Mouse (Mus musculus) brown adipose tissue, adult 24 weeks (tissue): ENCODE data around the gene Ice2. TPM values are rescaled to one million over a fixed set of nuclear protein-coding genes. Genes with fewer than 3 reads are reported as not detected.

Experiments
- H3K27ac ChIP-seq: fragments of 200-500 bp; replicated peaks from 2 replicates; pipeline ENCODE4 v1.5.1; 2012; ENCODE audit warnings: low read depth, mild to moderate bottlenecking, low read length
- H3K4me1 ChIP-seq: fragments of 200-500 bp; 2 replicates; pipeline ENCODE4 v1.6.1; 2012; ENCODE audit warnings: low read length, mixed read lengths; ENCODE audit not compliant: control insufficient read depth, insufficient read depth, insufficient read length
- H3K4me3 ChIP-seq: fragments of 200-500 bp; 2 replicates; pipeline ENCODE4 v1.5.1; 2012; ENCODE audit warnings: low read depth, mild to moderate bottlenecking, low read length, moderate library complexity; ENCODE audit not compliant: insufficient read depth
- polyA plus RNA-seq: library from polyadenylated mRNA; stranded (reverse); fragments of >200 nt; gene quantifications from 2 replicates; pipeline ENCODE4 v1.2.4, GENCODE M21; 2012; ENCODE audit not compliant: missing spikeins, insufficient read depth, insufficient read length

The Ice2 gene
- polyA plus RNA-seq, 1 experiment, result 4.2 TPM

DNA sequence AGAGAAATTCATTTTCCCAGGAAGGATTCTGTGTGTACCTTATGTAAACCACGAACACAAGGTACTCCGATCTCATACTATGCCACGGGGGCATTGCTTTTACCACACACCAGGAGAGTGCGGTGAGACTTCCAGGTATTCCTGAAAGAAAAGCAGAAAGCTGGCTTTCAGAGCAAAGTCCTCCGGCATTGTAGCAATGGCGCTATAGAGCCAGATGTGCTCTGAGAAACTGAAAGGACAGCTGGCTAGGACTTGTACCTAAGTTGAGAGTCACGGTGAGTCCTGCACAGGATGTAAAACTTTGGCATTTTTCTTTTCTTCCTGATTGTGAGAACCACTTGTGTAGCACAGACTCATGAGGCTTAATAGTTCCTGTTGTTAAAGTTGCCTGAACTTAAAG, 16.0 kb upstream of the Ice2 start:
- H3K4me1 ChIP-seq, result no peaks in the 10 kb centered on the region
- H3K27ac ChIP-seq, result no peak overlapping the region
- no peak overlapping the region for H3K4me3 ChIP-seq

DNA sequence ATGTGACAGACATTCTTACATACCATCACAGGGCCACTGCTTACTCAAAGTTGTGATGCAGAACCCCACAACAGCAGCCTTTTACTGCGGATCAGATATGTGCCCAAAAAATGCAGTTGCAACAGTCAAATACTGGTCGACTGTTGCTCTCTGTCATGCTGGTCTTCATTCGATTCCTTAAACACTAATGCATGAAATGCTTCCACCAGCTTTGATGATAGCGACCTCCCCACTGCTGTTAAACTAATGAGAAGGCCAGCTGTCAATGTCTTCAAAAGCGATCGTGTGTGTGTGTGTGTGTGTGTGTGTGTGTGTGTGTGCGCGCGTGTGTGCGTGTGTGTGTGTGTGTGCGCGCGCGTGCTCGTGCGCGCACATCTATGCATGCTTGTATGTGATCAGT, 13.2 kb upstream of the Ice2 start:
- no peaks in the 10 kb centered on the region for H3K4me1 ChIP-seq
- peak overlapping the region; percentile 2; the same call in 1 of the 2 replicates for H3K4me3 ChIP-seq
- no peak overlapping the region for H3K27ac ChIP-seq

DNA sequence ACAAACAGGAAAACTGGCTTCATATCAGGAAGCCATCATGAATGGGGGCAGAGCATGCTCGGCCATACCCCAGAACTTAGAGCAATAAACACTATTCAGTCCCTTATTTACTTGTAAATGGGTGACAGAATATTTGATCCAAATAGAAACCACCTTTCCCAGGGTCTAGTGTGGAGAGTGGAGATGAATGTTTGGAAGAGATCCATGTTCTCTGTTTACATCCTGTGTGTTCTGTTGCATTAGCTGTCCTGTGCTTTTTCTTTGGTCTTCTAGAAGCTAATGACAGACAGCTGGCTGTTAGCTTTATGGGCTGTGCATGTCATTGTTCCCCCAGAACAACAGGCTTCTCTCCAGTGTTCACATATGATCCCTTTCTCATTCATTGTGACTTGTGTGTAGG, 12.8 kb upstream of the Ice2 start:
- no peak overlapping the region for H3K27ac ChIP-seq
- no peaks in the 10 kb centered on the region for H3K4me1 ChIP-seq
- H3K4me3 ChIP-seq, result no peak overlapping the region

DNA sequence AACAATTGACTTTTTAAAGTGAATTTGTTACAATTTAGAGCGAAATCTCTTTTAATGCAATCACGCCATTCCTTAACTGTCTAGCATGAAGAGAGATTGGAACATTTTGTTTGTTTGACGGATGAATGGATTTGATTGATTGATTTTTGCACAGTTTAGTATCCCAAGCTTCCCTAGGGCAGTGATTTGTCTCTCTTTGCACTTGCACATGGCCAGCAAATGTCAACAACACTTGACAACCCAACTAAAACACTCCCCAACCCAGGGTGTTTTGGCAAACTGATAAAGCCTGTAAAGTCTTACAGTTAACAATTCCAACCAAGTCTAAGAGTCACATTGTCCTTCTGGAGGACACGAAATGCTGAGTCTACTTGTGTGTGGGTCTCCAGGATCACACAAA, 10.4 kb upstream of the Ice2 start:
- H3K27ac ChIP-seq, result no peak overlapping the region
- no peak overlapping the region for H3K4me3 ChIP-seq
- no peaks in the 10 kb centered on the region for H3K4me1 ChIP-seq

DNA sequence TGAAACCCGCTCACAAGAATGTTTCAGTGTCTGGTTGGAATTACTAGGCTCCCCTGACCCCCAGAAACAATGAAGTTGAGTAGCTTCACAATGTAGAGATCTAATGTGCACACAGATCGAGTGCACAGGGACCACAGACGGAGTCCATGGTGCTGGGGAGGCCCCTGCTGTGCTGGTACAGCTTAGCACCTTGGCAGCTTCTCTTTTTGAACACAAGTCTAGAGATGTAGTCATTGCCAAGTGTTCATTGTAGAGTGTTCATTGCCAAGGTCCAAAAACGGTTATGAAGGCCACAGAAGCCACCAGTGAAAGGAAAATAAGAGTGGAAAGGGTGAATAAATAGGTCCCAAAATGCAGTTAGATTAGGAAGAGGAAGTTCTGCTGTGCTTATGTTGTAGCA, 7.1 kb upstream of the Ice2 start:
- H3K27ac ChIP-seq, result no peak overlapping the region
- no peak overlapping the region for H3K4me3 ChIP-seq
- no peaks in the 10 kb centered on the region for H3K4me1 ChIP-seq

DNA sequence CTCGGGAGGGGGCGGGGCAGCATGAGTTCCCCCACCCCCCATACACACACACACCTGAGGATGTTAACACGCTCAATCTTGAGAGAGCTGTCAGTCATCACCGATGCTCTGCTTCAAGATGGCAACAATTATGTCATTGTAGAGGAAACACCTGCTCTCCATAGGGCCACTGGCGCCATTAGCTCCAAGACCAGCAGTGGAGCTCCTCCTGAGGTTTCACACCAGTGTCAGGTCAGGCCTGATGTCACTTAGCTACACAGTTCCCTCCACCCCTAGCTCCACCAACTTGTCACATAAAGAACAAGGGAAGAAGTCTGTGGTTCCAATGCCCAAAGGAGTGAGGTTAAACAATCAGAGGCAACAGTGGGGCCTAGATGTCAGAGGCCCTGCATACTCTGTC, 3.5 kb upstream of the Ice2 start:
- no peak overlapping the region for H3K4me3 ChIP-seq
- no peaks in the 10 kb centered on the region for H3K4me1 ChIP-seq
- H3K27ac ChIP-seq, result no peak overlapping the region

DNA sequence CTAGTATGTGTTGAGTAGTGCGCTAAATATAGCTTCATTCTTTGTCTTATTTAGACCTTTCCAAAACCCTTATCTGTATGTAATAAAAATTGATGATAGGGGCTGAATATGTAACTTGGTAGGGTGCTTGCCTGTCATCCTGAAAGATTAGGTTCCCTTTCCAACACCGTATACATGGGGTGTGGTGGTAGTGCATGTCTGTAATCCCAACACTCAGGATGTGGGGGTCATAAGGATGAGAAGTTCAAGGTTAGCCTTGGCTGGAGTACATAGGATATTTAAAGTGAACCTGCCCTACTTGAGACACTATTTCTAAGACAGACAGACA, 310 bp upstream of the Ice2 start:
- Histone ChIP-seq H3K4me3 (peak overlapping the region; percentile 93), H3K27ac (peak overlapping the region; percentile 86), H3K4me1 (no peaks in the 10 kb centered on the region)

DNA sequence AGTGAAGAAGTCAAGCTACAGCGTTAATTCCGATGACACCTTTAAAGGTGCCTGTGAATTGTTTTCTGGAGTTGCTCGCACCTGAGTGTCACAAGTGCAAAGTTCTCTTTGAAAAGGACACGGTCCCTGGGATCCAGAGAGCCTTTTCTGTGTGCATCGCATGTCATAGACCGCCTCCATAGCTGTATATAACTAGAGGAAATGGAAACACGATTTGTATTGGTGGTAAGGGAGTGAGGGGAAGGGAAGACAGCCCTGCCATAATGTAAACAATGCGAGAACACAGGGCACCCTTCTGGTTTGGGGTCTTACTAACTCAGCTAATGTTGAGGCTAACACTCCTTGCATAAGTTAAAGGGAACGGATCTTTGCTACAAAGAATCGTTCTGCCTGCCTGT, 746 bp downstream of the Ice2 start:
- Histone ChIP-seq H3K4me1 (no peaks in the 10 kb centered on the region), H3K27ac (0 out of 2 replicates have a peak overlapping the region, but pooled peaks have one; percentile 86), H3K4me3 (peak overlapping the region; percentile 93)

DNA sequence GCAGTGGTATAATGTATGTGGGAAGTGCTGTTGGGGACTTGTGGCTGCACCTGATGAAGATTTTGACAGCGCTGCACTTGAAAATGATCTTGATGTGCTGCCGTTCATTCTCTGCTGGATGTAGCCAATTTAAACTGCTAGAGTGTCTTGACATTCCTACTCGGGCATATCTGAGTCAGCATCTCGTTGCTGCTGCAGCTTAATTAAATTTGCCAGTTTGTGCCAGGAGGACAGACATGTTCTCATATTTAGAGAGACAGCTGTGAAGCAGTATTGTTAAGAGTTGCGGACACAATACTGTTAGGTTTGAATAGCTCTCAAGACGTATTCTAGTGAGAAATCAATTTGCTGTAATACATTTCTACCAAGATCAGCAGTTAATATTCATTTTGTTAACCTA, 7.0 kb downstream of the Ice2 start:
- H3K27ac ChIP-seq, result no peak overlapping the region
- no peak overlapping the region for H3K4me3 ChIP-seq
- no peaks in the 10 kb centered on the region for H3K4me1 ChIP-seq

DNA sequence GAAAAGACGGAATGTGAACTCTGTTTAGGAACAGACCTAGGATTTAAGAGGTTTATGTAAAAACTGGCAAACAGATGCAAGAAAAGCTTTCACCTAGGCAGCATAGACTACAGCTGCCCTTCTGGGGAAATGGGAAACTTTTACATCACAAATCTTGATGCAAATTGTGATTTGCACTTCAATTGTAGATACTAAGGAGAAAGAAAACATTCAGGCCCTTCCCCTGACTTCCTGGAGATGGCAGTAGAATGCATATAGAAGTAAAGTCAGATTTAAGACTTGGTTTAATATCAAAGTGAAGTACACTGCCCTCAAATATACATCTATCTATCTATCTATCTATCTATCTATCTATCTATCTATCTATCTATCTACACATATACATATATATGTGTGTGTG, 21.8 kb downstream of the Ice2 start:
- Histone ChIP-seq H3K4me1 (no peaks in the 10 kb centered on the region), H3K27ac (no peak overlapping the region), H3K4me3 (no peak overlapping the region)

DNA sequence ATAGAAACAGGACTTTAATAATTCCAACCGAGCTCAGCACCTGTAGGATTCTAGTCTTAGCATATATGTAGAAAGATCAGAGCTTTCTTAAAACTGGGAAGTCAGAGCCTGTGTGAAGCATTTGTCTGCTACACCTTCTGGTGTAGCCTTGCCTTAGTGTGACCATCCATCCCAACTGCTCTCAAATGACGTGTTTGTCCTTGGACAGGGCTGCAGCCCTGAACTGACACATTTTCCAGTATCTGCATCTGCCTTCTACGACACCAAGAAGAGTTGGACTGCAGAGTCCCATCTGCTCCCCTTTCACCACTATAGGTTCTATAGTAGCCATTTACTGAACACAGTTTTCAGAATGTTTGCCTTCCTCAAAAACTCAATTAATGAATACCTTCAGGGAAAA, 32.8 kb downstream of the Ice2 start:
- Histone ChIP-seq H3K4me1 (no peaks in the 10 kb centered on the region), H3K4me3 (no peak overlapping the region), H3K27ac (no peak overlapping the region)

DNA sequence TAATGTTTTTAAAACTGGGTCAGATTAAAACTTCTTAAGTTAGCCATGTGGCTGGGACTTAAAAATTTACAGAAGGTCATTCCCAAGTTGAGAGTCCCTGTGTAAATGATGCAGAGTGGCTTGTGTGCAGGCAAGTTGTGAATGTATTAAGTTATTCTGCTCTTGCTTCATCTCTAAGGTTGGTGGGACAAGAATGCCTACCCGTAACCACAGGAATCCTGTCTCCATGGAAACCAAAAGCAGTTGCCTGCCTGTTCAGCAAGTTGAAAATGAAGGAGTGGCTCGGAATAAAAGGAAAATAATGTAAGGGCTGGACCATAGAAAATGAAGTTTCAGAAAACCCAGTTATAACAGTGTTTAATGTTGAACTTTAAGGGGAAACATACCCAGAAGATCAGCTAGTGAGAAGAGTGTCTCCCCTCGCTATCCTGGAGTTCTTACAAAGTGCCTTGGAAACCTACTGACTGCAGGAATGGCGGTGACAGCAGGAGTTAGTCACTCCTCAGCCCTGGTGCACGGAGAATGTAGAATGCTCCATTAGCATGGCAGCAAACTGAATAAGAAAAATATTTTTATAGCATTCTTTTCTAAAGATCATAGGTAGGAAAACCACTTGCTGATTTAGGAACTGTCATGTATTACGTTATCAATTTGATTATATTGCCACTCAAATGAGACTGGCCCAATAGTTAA, 34.3 kb downstream of the Ice2 start:
- Histone ChIP-seq H3K4me1 (no peaks in the 10 kb centered on the region), H3K4me3 (no peak overlapping the region), H3K27ac (no peak overlapping the region)

DNA sequence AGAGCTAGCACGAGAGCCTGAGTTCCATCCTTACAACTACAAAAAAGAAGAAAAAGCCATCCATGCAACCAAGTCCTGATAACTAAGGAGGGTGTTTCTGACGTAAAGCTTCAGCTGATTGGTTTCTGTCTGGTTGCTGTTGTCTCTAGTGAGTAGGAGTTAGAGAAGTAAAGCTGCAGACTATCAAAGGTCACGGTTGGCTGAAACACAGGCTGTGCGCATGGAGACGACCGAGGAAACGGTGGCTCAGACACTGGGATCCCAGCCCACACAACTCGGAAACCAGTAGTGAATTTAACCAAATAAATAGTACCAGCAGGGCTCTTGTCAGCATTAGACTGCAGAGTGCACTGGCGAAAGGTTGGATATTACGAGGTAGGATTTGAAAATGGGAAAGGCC, 37.5 kb downstream of the Ice2 start:
- no peak overlapping the region for H3K4me3 ChIP-seq
- H3K4me1 ChIP-seq, result no peaks in the 10 kb centered on the region; the same call in 1 of the 2 replicates
- no peak overlapping the region for H3K27ac ChIP-seq

DNA sequence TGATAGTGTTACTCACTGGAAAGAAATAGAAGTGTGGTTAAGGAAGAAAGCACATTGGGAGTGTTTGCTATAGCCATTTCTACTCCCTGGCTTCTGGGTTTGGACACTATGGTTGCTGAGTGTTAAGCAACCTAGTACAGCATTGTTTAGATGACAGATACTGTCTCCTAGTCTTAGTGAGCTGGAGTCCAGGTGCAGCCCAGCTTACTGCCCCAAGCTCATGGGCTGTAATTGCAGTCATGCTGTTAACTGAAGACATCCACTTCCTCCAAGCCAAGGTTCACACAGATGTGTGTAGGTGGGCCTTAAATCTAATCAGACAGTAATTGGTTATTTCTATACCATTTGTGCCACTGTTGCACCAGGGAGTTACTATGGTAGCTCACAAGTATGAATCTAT, 38.0 kb downstream of the Ice2 start:
- Histone ChIP-seq H3K27ac (no peak overlapping the region), H3K4me3 (no peak overlapping the region), H3K4me1 (no peaks in the 10 kb centered on the region; the same call in 1 of the 2 replicates)

DNA sequence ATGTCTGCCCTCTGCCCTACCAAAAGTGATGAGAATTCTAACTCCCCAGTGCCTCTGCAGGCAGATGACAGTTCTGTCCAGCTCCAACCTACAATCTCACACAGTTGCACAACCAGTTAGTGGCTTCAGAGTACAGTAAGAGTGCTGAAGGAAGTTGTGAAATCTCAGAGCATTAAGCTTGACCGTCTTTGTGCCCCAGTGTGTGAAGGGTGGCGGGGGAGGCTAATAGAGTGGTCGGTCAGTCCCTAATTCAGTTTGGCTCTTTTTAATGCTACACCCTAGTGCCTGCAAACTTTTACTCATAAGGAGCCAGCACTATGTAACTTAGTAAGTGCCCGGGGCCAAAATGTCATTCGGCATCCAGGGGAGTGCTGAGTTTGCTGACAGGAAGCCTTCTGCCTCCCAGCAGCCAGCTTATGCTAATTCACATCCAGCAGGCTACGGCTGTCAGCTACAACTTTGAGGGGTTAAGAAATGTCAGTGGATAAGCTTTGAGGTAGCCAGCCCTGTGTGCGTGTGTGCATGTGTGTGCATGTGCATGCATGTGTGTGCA, 42.2 kb downstream of the Ice2 start:
- H3K4me3 ChIP-seq, result no peak overlapping the region
- H3K4me1 ChIP-seq, result peaks cover 9% of the 10 kb centered on the region; the same call in 1 of the 2 replicates
- peak overlapping the region; percentile 33; the same call in 1 of the 2 replicates for H3K27ac ChIP-seq

DNA sequence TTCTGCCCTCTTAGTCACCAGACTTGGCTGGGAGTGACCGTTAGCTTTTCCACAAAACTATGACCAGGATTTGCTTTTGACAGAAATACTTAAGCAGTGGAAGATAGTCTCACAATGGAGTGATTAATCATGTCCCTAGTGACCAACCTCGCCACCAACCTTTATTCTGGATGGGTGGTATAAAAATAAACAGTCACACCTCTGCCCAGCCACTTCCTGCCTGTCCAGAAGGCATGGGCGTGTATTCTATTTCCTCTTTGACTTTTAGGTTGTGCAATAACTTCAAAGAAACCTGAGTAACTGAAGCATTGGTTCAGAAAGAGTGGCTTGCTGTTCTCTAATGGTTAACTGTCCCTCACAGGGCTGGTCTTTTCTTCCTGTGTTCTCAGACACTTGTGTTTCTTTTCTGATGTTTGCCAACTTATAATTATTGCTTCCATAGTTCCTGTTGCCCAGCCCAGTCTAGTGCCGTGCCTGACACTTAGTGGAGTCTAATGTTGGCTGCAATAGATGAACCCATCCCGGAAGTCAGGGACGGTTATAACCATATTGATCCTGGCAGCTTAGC, 44.8 kb downstream of the Ice2 start:
- Histone ChIP-seq H3K4me1 (peaks cover 9% of the 10 kb centered on the region; the same call in 1 of the 2 replicates), H3K27ac (peak overlapping the region; percentile 56), H3K4me3 (no peak overlapping the region)
